Mouse (Mus musculus): ENCODE measurements around the gene Mst1. TPM values are rescaled to one million over a fixed set of nuclear protein-coding genes. Genes with fewer than 3 reads are reported as not detected.

The Mst1 gene
- total and polyA plus RNA-seq, 2 experiments from 2014 or later = not detected

DNA sequence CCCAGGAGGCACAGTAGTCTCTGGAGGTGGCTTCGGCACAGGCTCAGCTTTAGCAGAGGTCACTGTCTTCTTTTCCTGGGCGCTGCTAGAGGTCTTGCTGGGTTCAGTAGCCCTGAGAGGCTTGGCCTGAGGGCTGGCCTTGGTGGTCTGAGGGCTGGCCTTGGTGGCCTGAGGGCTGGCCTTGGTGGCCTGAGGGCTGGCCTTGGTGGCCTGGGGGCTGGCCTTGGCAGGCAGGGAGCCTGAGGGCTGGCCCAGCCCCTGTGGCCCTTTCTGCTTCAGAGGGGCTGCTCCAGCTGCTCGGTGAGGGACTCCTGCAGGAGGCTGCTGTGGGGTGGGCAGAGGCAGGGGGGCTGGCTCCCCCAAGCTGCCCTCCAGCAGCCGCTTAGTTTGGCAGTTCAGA is 36.9 kb downstream of the Mst1 start:
- Histone ChIP-seq H3K4me3 (ENCODE audit: low read depth, low read length) (no peak overlapping the region), H3K27me3 (ENCODE audit: insufficient read depth, low read length) (no peaks in the 10 kb centered on the region), H3K9me3 (ENCODE audit: low read length) (no peaks in the 10 kb centered on the region), H3K36me3 (ENCODE audit: insufficient read depth, low read length) (peaks cover 47% of the 10 kb centered on the region), H3K4me2 (ENCODE audit: low read depth, low read length, poor library complexity, severe bottlenecking) (no peak overlapping the region), H3K4me1 (ENCODE audit: insufficient read depth, low read length) (no peaks in the 10 kb centered on the region), H3K27ac (ENCODE audit: low read depth, low read length) (no peak overlapping the region), H3K9ac (replicated peaks; ENCODE audit: low read length, poor library complexity, severe bottlenecking) (no peak overlapping the region)
- no peak for ATAC-seq (ENCODE audit: low FRiP score)
- TF ChIP-seq CTCF (IDR thresholded peaks at IDR 0.05) = no peak
- WGBS = 46% methylated on average over 4 of the region's 4 CpGs
- no peak for DNase-seq (ENCODE audit: low spot score)

- peak; percentile 38; the same call in 1 of the 2 replicates for ATAC-seq (ENCODE audit: low FRiP score)
- no peak overlapping the region for H3K9ac ChIP-seq (replicated peaks; ENCODE audit: low read length, poor library complexity, severe bottlenecking)
- H3K27me3 ChIP-seq (ENCODE audit: insufficient read depth, low read length) = no peaks in the 10 kb centered on the region
- H3K36me3 ChIP-seq (ENCODE audit: insufficient read depth, low read length) = peaks cover 33% of the 10 kb centered on the region
- no peak overlapping the region; the same call in 1 of the 2 replicates for H3K4me2 ChIP-seq (ENCODE audit: low read depth, low read length, poor library complexity, severe bottlenecking)
- no peak overlapping the region for H3K27ac ChIP-seq (ENCODE audit: low read depth, low read length)
- H3K4me3 ChIP-seq (ENCODE audit: low read depth, low read length) = no peak overlapping the region
- peak; percentile 17 for DNase-seq (ENCODE audit: low spot score)
- H3K4me1 ChIP-seq (ENCODE audit: insufficient read depth, low read length) = no peaks in the 10 kb centered on the region
- 56% methylated on average over 8 of the region's 11 CpGs for WGBS
- no peak for TF ChIP-seq CTCF (IDR thresholded peaks at IDR 0.05)
- no peaks in the 10 kb centered on the region for H3K9me3 ChIP-seq (ENCODE audit: low read length)
Measured at GRCm38 (mm10) chr9:108119891-108120411, 39.7 kb downstream of the Mst1 start.

DNA sequence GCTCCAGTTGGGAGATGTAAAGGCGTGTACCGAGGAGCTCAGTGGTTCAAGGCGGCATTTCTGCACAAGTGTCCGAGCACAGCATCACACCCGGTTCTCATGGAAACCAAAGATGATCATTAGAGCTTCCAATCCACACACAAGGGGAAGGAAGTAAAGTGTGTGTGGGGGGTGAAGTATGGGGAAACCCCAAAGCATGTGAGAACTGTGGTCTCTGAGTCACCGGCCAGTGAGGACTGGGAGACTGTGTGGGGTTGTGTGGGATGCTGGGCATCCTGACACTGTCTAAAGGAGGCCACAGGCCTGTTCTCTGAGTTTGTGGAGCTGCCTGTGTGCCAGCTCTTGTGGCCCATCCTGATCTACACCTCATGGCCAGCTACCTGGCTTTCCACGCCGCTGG is 40.4 kb downstream of the Mst1 start:
- no peak for TF ChIP-seq CTCF (IDR thresholded peaks at IDR 0.05)
- Histone ChIP-seq H3K36me3 (ENCODE audit: insufficient read depth, low read length) (peaks cover 30% of the 10 kb centered on the region), H3K4me2 (ENCODE audit: low read depth, low read length, poor library complexity, severe bottlenecking) (no peak overlapping the region), H3K4me3 (ENCODE audit: low read depth, low read length) (no peak overlapping the region), H3K27ac (ENCODE audit: low read depth, low read length) (no peak overlapping the region), H3K4me1 (ENCODE audit: insufficient read depth, low read length) (no peaks in the 10 kb centered on the region), H3K9ac (replicated peaks; ENCODE audit: low read length, poor library complexity, severe bottlenecking) (no peak overlapping the region), H3K27me3 (ENCODE audit: insufficient read depth, low read length) (no peaks in the 10 kb centered on the region), H3K9me3 (ENCODE audit: low read length) (no peaks in the 10 kb centered on the region)
- DNase-seq (ENCODE audit: low spot score) (no peak), ATAC-seq (ENCODE audit: low FRiP score) (no peak)
- 94% methylated on average over 8 of the region's 8 CpGs for WGBS

DNA sequence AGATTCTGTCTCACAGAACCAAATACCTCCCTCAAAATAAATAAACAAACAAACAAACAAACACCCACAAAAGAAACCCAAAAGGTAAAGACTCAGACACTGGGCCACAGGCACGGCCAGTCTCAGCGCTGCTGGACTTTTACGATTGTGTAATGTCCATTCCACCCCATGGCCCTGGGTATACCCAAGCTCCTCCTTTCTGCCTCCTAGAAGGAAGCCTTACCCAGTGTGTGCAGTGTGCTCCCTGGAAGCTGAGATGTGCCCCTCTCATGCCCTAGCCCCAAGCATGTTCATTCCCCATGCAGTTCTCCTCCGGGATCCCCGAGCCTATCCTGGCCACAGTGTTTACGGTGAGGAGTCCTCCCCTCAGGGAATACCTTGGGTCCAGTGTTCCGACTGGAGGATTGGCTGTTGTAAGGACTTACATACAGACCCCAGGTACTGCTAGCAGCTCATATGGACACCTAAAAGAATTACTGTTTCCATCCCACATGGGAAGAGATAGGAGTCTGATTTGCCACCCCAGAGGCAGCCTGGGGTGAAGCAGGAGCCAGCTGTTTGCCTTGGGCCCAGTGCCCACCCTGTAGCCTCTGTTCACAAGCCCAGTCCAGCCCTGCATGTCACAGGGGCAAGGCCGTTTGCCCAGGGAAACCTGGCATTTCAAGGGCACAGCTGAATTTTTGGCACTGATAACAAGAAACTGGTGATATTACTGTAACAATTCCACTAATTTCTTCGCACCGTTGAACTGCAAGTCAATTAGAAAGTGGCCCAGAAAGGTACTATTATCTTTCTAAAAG is 41.1 kb downstream of the Mst1 start:
- Histone ChIP-seq H3K36me3 (ENCODE audit: insufficient read depth, low read length) (peaks cover 30% of the 10 kb centered on the region), H3K27me3 (ENCODE audit: insufficient read depth, low read length) (no peaks in the 10 kb centered on the region), H3K4me2 (ENCODE audit: low read depth, low read length, poor library complexity, severe bottlenecking) (no peak overlapping the region), H3K9ac (replicated peaks; ENCODE audit: low read length, poor library complexity, severe bottlenecking) (no peak overlapping the region), H3K4me3 (ENCODE audit: low read depth, low read length) (no peak overlapping the region), H3K27ac (ENCODE audit: low read depth, low read length) (no peak overlapping the region), H3K9me3 (ENCODE audit: low read length) (no peaks in the 10 kb centered on the region), H3K4me1 (ENCODE audit: insufficient read depth, low read length) (no peaks in the 10 kb centered on the region)
- 89% methylated on average over 10 of the region's 10 CpGs for WGBS
- no peak for ATAC-seq (ENCODE audit: low FRiP score)
- DNase-seq (ENCODE audit: low spot score) = no peak
- no peak for TF ChIP-seq CTCF (IDR thresholded peaks at IDR 0.05)

- H3K9me3 ChIP-seq (ENCODE audit: low read length) = no peaks in the 10 kb centered on the region
- DNase-seq (ENCODE audit: low spot score) (no peak), ATAC-seq (ENCODE audit: low FRiP score) (no peak)
- no peak for TF ChIP-seq CTCF (IDR thresholded peaks at IDR 0.05)
- H3K36me3 ChIP-seq (ENCODE audit: insufficient read depth, low read length) = peaks cover 29% of the 10 kb centered on the region
- H3K4me1 ChIP-seq (ENCODE audit: insufficient read depth, low read length) = no peaks in the 10 kb centered on the region
- H3K27ac ChIP-seq (ENCODE audit: low read depth, low read length) = no peak overlapping the region
- H3K9ac ChIP-seq (replicated peaks; ENCODE audit: low read length, poor library complexity, severe bottlenecking) = no peak overlapping the region
- no peak overlapping the region for H3K4me3 ChIP-seq (ENCODE audit: low read depth, low read length)
- 86% methylated on average over 4 of the region's 4 CpGs for WGBS
- no peaks in the 10 kb centered on the region for H3K27me3 ChIP-seq (ENCODE audit: insufficient read depth, low read length)
- H3K4me2 ChIP-seq (ENCODE audit: low read depth, low read length, poor library complexity, severe bottlenecking) = no peak overlapping the region
Measured at GRCm38 (mm10) chr9:108123916-108124315, 43.7 kb downstream of the Mst1 start.

- no peaks in the 10 kb centered on the region for H3K4me1 ChIP-seq (ENCODE audit: insufficient read depth, low read length)
- DNase-seq (ENCODE audit: low spot score) = no peak
- H3K4me3 ChIP-seq (ENCODE audit: low read depth, low read length) = no peak overlapping the region
- H3K27me3 ChIP-seq (ENCODE audit: insufficient read depth, low read length) = no peaks in the 10 kb centered on the region
- no peaks in the 10 kb centered on the region for H3K9me3 ChIP-seq (ENCODE audit: low read length)
- H3K27ac ChIP-seq (ENCODE audit: low read depth, low read length) = no peak overlapping the region
- no peak overlapping the region for H3K4me2 ChIP-seq (ENCODE audit: low read depth, low read length, poor library complexity, severe bottlenecking)
- no peak for ATAC-seq (ENCODE audit: low FRiP score)
- WGBS = 76% methylated on average over 8 of the region's 8 CpGs
- no peak overlapping the region for H3K9ac ChIP-seq (replicated peaks; ENCODE audit: low read length, poor library complexity, severe bottlenecking)
- no peak for TF ChIP-seq CTCF (IDR thresholded peaks at IDR 0.05)
- H3K36me3 ChIP-seq (ENCODE audit: insufficient read depth, low read length) = peaks cover 30% of the 10 kb centered on the region
Measured at GRCm38 (mm10) chr9:108125731-108126130, 45.5 kb downstream of the Mst1 start.
